Mouse (Mus musculus) left cerebral cortex, postnatal 4 days (tissue): Measurements from ENCODE around the gene Gm11042. TPM values are rescaled to one million over a fixed set of nuclear protein-coding genes. Genes with fewer than 3 reads are reported as not detected.

Experiments
- DNase-seq: peaks from one replicate; pipeline ENCODE4 v3.0.0-alpha.2; 2022
- intact Hi-C: fragments of 180-260 bp; cut with DNase I; formaldehyde crosslinking; loops from one replicate; pipeline ENCODE4 v1.15.1; 2025
- total RNA-seq, 2 experiments: library from RNA; stranded (reverse); gene quantifications; 2 replicates each; pipeline ENCODE4 v1.2.3; 2021

Gm11042 gene
- total RNA-seq = not detected

DNA sequence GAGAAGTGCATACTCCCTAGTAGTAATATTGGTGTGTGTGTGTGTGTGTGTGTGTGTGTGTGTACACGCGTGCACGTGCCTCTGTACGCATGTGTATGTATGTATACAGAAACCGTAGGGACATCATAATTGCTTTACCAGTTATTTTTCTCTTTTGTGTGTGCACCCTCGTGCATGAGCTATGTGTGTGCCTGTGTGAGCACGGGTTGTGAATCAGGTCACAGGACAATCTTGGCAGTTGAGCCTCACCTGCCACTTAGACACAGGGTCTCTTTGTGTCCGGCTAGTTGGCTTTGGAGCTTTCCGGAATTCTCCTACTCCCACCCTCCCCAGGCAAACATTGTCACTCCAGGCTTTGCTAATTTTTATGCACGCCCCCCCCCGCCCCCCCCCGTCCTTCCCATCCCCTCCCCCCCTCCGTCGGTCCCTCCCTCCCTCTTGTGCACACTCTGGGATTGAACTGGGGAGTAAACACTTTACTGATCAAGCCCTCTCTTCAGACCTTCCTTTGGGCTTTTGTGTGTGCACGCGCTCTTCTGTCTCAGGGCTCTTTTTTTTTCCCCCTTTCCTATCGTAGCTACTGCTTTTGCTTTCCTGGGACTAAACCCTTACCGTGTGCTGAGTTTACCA, at the start of gene Gm11042:
Gm11042 (minus strand) TSS at position 51 of the 630 bp plus-strand sequence.
- DNase-seq = peak; percentile 19
- intact Hi-C loops = no loop called here

DNA sequence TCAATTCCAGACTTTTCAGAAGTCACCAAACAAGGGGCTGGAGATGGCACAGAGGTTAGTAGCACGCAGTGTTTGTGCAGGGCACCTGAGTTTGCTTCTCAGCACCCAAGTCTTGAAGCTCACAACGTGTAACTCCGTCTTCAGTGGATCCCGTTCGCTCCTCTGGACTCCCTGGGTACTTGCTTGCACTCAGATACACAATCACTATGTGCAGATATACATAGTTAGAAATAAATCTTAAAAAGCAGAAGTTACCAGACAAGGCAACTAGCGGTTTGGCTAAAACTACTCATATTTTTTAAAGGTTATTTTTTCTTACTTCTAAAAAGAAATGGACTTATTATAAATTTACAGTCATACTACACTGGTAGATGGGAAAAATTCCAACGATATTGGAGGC, 48.3 kb upstream of the Gm11042 start:
- intact Hi-C loops = no loop called here
- no peak for DNase-seq

GRCm38 (mm10) chr12:74363076-74363475, 46.9 kb upstream of the Gm11042 start:
- intact Hi-C loops = no loop called here
- DNase-seq = no peak

GRCm38 (mm10) chr12:74362453-74362852, 46.3 kb upstream of the Gm11042 start:
- no peak for DNase-seq

DNA sequence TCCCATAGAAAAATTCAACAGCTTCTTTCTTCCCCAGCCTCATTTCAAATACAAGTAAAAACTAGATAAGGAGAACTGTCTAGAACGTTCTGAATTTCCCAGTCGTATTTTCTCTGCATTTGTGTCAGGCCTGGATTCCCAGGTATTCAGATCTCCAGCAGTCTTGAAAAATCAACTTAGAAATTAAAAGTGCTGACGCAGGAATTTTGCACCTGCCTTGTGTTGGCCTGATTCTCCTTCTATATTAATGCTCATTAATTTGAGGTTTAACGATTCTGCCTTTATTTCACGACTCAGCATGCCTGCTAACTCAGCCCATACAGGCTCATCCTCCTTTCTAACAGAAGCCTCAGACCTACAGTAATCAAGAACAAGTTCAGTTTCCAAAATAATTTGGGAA, 43.6 kb upstream of the Gm11042 start:
- intact Hi-C loops = no loop called here
- no peak for DNase-seq

More at GRCm38 (mm10) chr12:74362453-74362852, 46.3 kb upstream of the Gm11042 start:
- intact Hi-C loops = no loop called here

- DNase-seq = no peak
Measured at GRCm38 (mm10) chr12:74357806-74358205, 41.6 kb upstream of the Gm11042 start.

GRCm38 (mm10) chr12:74342720-74343119, 26.5 kb upstream of the Gm11042 start:
- no peak for DNase-seq
- intact Hi-C loops = no loop called here

More at GRCm38 (mm10) chr12:74357806-74358205, 41.6 kb upstream of the Gm11042 start:
- intact Hi-C loops = no loop called here

GRCm38 (mm10) chr12:74340070-74340469, 23.9 kb upstream of the Gm11042 start:
- intact Hi-C loops = no loop called here
- no peak for DNase-seq

DNA sequence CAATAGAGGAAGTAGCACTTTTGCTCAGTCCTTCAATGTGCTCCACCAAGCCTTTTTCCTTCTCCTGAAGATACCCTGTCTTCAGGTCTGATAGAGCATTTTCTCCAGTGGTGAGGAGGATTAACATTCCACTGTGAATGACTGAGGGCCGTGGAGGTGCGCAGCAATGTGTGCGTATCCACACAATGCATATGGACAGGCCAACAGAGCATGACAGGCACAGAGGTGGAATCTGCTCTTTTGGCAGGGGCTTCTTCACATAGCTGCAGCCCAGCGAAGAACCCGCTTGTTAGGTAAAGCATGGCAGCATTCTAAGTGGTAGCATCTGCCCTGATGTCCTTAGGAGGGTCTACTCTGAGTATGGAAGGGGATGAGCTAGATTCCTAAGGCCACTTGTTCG, 17.5 kb upstream of the Gm11042 start:
- intact Hi-C loops = no loop called here
- no peak for DNase-seq

DNA sequence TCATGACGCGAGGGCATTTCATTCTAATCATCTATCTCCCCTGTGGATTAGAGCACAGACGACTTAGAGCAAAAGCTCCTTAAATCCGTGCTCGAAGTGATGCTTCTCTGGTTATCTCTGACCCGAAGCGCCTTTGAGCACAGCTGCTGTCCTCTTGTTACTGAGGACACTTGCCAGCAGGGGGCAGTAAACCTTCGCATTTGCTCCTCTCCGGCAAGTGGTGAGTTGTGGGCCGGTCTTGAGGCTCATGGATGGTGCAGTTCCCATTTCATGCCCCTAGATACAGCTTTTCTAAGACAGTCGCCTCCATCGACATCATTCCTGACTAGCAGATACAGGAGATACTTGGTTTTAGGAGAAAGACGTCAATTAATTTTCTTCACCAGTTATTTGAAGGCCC, 16.8 kb upstream of the Gm11042 start:
- peak; percentile 86 for DNase-seq
- intact Hi-C loops = no loop called here

GRCm38 (mm10) chr12:74329759-74330158, 13.6 kb upstream of the Gm11042 start:
- DNase-seq = peak; percentile 12
- intact Hi-C loops = loop anchor here (10.0 kb wide), 1 partner anchor 1325 kb away; no protein-coding TSS in a partner anchor

- intact Hi-C loops = loop anchor here (10.0 kb wide), 1 partner anchor 1328 kb away; no protein-coding TSS in a partner anchor
Measured at GRCm38 (mm10) chr12:74326644-74327043, 10.4 kb upstream of the Gm11042 start.

GRCm38 (mm10) chr12:74321981-74322380, 5.8 kb upstream of the Gm11042 start:
- intact Hi-C loops = loop anchor here (5.0 to 10.0 kb wide), 4 partner anchors 850 to 1333 kb away; no protein-coding TSS in a partner anchor
- no peak for DNase-seq

More at GRCm38 (mm10) chr12:74326644-74327043, 10.4 kb upstream of the Gm11042 start:
- DNase-seq = no peak

DNA sequence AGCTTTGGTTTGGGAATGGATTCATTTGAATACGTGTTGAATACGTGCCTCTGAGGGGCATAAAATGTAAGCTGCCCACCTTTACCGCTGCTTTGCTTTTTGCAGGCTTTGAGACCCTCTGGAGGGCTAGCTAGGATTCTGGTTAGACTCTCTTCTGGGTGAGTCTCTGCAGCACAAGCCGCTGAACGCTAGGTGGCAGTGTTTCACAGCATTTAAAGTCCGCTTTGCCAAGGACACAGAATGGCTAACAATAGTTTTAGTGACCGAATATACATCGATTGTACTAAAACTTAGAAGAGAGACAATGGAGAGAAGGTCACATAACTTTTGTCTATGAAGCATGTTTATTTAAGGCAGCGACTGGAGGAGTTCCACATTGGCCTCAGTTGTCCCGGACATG, 4.1 kb upstream of the Gm11042 start:
- intact Hi-C loops = loop anchor here (5.0 to 10.0 kb wide), 4 partner anchors 852 to 1334 kb away; no protein-coding TSS in a partner anchor

GRCm38 (mm10) chr12:74316989-74317759, 980 bp upstream of the Gm11042 start:
- DNase-seq = peak; percentile 86
- intact Hi-C loops = no loop called here

More for the DNA sequence above, 4.1 kb upstream of the Gm11042 start:
- peak; percentile 76 for DNase-seq

DNA sequence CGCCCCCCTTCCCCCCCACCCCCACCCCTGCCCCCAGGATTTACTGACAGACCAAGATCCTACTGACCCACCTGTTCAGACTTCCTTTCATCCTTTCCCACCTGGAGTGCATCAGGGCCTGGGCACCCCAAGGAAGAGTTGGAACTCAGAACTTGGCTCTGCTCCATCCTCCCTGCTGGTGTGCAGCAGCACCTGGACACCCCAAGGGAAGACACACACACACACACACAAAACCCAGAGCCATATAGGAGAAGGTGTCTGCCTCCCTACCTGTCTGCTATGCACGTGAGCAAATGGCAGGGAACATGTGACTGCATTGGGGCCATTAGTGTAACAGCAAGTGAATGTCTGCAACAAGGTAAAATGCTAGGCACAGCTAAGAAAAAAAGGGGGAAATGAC, 973 bp downstream of the Gm11042 start:
- no peak for DNase-seq
- intact Hi-C loops = no loop called here

- intact Hi-C loops = no loop called here
- DNase-seq = no peak
Measured at GRCm38 (mm10) chr12:74312611-74313010, 3.6 kb downstream of the Gm11042 start.

GRCm38 (mm10) chr12:74303418-74304294, 12.5 kb downstream of the Gm11042 start:
- intact Hi-C loops = no loop called here
- DNase-seq = no peak

DNA sequence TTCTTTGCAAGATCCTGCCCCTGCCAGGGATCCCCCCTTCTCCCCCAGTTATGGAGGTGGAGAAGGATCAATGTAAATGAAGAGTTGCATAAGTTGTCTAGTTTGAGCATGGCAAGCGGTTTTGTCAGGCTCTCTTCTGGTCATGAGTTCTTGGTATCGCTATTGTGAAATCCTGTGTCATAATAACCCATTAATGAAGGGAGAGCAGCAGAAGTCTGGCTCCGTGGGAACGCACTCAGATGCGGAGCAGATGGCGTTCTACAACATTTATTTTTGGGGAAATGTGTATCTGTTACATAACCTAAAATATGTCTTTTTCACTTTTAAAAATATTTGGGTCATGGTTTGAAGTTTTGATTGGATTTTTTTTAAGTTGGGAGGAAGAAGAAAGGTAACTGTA, 14.6 kb downstream of the Gm11042 start:
- no peak for DNase-seq

GRCm38 (mm10) chr12:74296374-74296773, 19.8 kb downstream of the Gm11042 start:
- intact Hi-C loops = no loop called here
- DNase-seq = no peak

More for the DNA sequence above, 14.6 kb downstream of the Gm11042 start:
- intact Hi-C loops = no loop called here

- peak; percentile 15 for DNase-seq
- intact Hi-C loops = loop anchor here (5.0 kb wide), 1 partner anchor 586 kb away; no protein-coding TSS in a partner anchor
Measured at GRCm38 (mm10) chr12:74293624-74294023, 22.6 kb downstream of the Gm11042 start.
